Mouse (Mus musculus) heart, postnatal 36 days (tissue): ENCODE results near the gene Rint1. TPM values are rescaled to one million over a fixed set of nuclear protein-coding genes. Genes with fewer than 3 reads are reported as not detected.
"Not testable (repeated sequence)": the region's sequence is repeated elsewhere in the genome, so short reads cannot be mapped to it uniquely, and the experiment has no call there.

Source experiments
- DNase-seq, 2 experiments: peaks; one replicate each; pipeline ENCODE4 v3.0.0; 2021 to 2022
- intact Hi-C: fragments of 180-260 bp; cut with DNase I; formaldehyde crosslinking; loops from one replicate; pipeline ENCODE4 v1.15.1; 2025
- total RNA-seq, 2 experiments: library from RNA; stranded (reverse); gene quantifications; 2 replicates each; pipeline ENCODE4 v1.2.3; 2021

Rint1 gene
- total RNA-seq, 2 experiments from 2014 or later = 12.4 to 13.7 TPM

GRCm38 (mm10) chr5:23822306-23822705 is 34.8 kb downstream of the Rint1 start:
- DNase-seq = no peak
- intact Hi-C loops = no loop called here

- intact Hi-C loops = no loop called here
- DNase-seq = no peak
These were observed 36.7 kb downstream of the Rint1 start for GRCm38 (mm10) chr5:23824171-23824733.

GRCm38 (mm10) chr5:23826321-23827004 is 39.0 kb downstream of the Rint1 start:
- peak; percentile 64 to 69 for DNase-seq
- intact Hi-C loops = no loop called here

- DNase-seq = peak; percentile 17 to 26
- intact Hi-C loops = no loop called here
These were observed 43.6 kb downstream of the Rint1 start for GRCm38 (mm10) chr5:23830897-23831752.

GRCm38 (mm10) chr5:23835691-23836090 is 48.2 kb downstream of the Rint1 start:
- DNase-seq, intact Hi-C loops: not testable (repeated sequence)

GRCm38 (mm10) chr5:23838158-23838557 is 50.6 kb downstream of the Rint1 start:
- DNase-seq = no peak

GRCm38 (mm10) chr5:23843674-23844530 is 56.4 kb downstream of the Rint1 start, which contains the start of gene Tomm7:
TSS of gene Tomm7 (minus strand) at chr5:23844161.
- intact Hi-C loops = no loop called here
- peak; percentile 94 to 95 for DNase-seq

More at GRCm38 (mm10) chr5:23838158-23838557, 50.6 kb downstream of the Rint1 start:
- intact Hi-C loops = no loop called here

GRCm38 (mm10) chr5:23844531-23844841 is 57.0 kb downstream of the Rint1 start:
- intact Hi-C loops = no loop called here
- peak in 1 of 2 experiments; percentile 43 for DNase-seq

- no peak for DNase-seq
- intact Hi-C loops = no loop called here
These were observed 57.6 kb downstream of the Rint1 start for GRCm38 (mm10) chr5:23845141-23845540.

- peak; percentile 93 to 97 for DNase-seq
- intact Hi-C loops = loop anchor here (1.0 to 5.0 kb wide), 5 partner anchors 127 to 314 kb away; partner anchors contain the start of gene Nupl2
These were observed 63.0 kb downstream of the Rint1 start for GRCm38 (mm10) chr5:23850345-23851159.

- intact Hi-C loops = loop anchor here (1.0 to 5.0 kb wide), 4 partner anchors 126 to 314 kb away; partner anchors contain the start of gene Nupl2
- not testable (repeated sequence) for DNase-seq
These were observed 63.6 kb downstream of the Rint1 start for GRCm38 (mm10) chr5:23851160-23851555.

- not testable (repeated sequence) for DNase-seq
- intact Hi-C loops = loop anchor here (5.0 kb wide), 2 partner anchors 124 to 199 kb away; no protein-coding TSS in a partner anchor
These were observed 65.4 kb downstream of the Rint1 start for GRCm38 (mm10) chr5:23852916-23853315.

- DNase-seq = no peak
These were observed 68.0 kb downstream of the Rint1 start for GRCm38 (mm10) chr5:23855484-23855883.

GRCm38 (mm10) chr5:23856164-23856563 is 68.7 kb downstream of the Rint1 start:
- no peak for DNase-seq
- intact Hi-C loops = no loop called here

More at GRCm38 (mm10) chr5:23855484-23855883, 68.0 kb downstream of the Rint1 start:
- intact Hi-C loops = loop anchor here (2.0 kb wide), 1 partner anchor 35 kb away; no protein-coding TSS in a partner anchor

- DNase-seq = no peak
- intact Hi-C loops = no loop called here
These were observed 69.7 kb downstream of the Rint1 start for GRCm38 (mm10) chr5:23857189-23857588.

GRCm38 (mm10) chr5:23858001-23858400 is 70.5 kb downstream of the Rint1 start:
- DNase-seq = no peak
- intact Hi-C loops = no loop called here

- intact Hi-C loops = no loop called here
These were observed 71.1 kb downstream of the Rint1 start for GRCm38 (mm10) chr5:23858643-23859042.

GRCm38 (mm10) chr5:23859087-23859718 is 71.7 kb downstream of the Rint1 start:
- intact Hi-C loops = no loop called here
- DNase-seq = no peak

More at GRCm38 (mm10) chr5:23858643-23859042, 71.1 kb downstream of the Rint1 start:
- DNase-seq = no peak

- no peak for DNase-seq
- intact Hi-C loops = no loop called here
These were observed 72.4 kb downstream of the Rint1 start for GRCm38 (mm10) chr5:23859896-23860295.
